Mouse (Mus musculus): ENCODE measurements at regions not wholly inside any gene's neighbourhood (a gene's known extent, or its start where the extent isn't known, plus 50 kb on each side); places are given as distances from the start of the nearest gene placed in this dataset.
A peak's percentile ranks its signal among the peaks of the same experiment; 100 is the strongest.

DNA sequence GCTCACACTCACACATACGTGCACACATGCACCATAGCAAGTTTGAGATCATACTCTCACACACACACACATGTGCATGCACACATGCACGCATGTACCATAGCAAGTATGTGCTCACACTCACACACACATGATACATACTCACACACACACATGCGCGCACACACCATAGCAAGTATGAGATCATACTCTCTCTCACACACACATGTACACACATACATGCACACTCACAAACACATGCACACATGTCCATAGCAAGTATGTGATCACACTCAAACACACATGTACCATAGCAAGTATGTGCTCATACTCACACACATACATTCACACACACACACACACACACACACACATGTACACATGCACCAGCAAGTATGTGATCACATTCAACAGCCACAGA is 138.9 kb upstream of the Slc35f3 start:
- DNase-seq (ENCODE audit: low spot score in 2 of 2): no peak

DNA sequence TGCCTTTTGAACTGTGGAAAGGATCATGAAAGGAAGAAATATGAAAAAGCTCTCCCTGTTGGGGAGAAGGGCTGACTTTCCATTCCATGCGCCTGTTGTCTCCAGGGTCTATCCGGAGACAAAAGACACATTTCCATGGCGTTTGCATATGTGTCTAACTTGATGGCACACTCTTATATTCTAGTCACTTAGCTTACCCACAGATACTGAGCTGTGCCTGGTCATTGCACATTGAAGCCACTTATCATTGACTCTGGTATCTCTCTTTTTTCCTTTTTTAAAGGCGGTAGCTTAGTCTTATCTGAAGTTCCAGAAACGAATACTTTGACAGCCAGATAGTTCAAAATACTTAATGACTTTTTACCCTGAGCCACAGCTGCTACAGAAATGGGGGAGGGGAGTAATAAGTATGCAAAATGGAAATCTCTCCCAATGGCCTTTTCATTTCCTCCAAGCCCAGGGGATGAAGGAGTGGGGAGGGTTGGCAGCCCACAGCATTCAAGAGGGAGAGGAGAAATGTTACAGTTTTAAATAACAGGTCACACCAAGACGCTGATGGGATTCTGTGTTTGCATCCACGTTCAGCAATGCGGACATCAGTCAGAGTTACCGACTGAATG is 137.9 kb upstream of the Slc35f3 start:
- DNase-seq (ENCODE audit: low spot score in 2 of 2): no peak

DNA sequence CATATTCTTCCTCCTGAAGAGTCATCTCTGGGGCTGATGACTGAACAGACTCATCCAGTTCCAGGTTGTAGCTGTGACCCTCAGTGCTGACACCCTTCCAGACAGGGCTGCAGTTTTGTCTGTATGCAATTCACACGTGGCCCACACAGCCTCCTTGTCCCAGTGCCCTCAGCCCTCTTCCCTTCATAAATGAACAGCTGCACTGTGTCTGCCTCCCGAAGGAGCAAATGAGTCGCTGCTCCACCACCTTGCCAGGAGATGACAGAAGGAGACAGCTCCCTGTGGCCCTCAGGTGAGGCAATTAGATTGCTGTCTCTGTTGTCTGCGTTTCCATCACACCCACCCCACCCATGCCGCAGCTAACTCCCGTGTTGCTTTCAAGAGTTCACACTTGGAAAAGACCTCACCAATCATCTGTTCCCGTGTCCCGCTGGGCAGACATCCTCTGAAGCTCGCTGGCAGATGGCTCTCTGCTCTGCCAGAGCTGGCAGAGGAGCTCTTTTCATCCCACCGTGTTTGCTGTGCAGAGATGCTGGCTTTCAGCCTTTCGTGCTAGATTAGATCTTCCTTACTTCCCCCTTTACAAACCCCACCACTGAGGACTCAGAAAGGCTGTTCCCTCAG is 135.5 kb upstream of the Slc35f3 start:
- peak; percentile 55 to 81 for DNase-seq (ENCODE audit: low spot score in 2 of 2)

DNA sequence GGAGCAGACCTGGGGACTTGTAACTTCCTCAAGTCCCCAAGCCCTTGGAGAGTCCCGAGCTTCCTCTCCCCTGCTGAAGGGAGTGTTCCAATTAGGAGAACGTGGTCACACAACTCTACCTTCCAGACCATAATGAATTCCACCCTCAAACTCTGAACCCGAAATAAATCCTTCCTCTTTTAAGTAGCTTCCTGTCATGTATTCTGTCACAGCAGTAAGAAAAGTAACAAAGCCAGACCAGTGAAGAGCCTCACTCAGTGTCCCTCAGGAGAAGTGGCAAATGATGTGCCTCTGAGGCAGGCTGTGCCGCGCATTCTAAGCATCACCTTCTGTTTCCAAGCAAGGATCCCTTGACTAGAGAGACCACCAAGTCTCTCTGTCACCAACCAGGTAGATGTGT is 134.4 kb upstream of the Slc35f3 start:
- DNase-seq (ENCODE audit: low spot score in 2 of 2): no peak

DNA sequence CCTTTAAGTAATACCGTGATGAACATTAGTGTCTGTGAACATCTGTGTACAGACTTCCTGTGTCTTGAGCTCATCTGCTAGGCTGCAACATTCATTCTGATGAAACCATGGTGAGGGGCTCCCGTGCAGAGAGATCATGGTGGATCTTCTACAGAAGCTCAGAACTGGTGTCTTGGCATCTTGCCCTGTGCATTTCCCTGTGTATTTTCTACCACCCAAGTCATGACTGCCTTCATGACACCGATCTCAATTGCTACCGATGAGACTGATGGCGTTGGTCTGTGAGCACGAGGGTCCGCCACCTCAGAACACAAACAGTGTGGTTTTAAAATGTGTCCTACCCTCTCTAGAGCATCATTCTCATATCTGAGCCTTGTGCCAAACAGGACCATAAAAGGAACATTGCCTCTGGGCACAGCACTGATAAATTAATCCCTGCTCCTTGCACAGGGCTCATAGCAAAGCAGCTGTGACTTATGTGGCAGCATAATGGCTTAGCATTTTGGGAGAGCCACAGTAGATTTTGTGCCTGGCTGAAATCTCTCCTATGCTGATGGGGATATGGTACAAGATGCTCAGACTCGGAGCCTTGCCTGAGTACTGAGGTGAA is 132.8 kb upstream of the Slc35f3 start:
- DNase-seq (ENCODE audit: low spot score in 2 of 2): no peak

DNA sequence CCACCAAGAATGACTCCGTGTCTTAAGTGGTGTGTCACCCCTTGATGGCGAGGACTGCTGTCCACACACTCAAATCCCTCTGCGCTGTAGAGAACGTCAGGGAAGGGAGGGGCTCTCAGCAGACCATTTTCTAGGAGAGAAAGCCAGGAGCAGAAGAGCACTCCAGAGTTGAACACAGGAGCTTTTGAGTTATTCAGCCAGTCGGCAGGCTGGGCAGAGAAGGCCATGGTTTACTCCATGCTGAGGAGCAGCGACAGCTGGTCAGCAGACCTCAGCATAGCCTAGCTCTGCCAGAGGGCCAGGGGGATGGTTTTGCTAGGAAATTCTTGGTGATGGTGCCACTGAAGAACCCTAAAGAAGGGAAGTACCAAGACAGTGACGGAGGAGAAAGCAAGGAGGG is 132.0 kb upstream of the Slc35f3 start:
- no peak for DNase-seq (ENCODE audit: low spot score in 2 of 2)

DNA sequence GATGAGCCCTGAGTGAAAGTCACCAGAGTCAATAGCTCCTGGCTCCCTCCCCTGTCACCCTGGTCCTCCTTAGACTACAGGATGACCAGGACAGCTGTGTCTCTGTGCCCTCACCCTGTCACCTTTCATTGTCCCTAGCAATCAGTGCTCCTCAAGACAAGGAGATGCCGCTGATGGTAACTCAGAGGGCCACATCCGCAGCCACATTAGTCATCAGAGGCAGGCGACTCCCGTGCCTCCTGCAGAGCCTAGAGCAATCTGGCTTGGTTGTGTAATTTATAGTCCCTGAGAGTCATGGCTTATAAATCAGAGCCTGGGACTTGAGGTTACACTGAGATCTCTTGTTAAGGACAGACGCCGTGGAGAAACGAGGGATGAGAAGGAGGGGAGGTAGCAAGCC is 123.9 kb upstream of the Slc35f3 start:
- no peak for DNase-seq (ENCODE audit: low spot score in 2 of 2)

DNA sequence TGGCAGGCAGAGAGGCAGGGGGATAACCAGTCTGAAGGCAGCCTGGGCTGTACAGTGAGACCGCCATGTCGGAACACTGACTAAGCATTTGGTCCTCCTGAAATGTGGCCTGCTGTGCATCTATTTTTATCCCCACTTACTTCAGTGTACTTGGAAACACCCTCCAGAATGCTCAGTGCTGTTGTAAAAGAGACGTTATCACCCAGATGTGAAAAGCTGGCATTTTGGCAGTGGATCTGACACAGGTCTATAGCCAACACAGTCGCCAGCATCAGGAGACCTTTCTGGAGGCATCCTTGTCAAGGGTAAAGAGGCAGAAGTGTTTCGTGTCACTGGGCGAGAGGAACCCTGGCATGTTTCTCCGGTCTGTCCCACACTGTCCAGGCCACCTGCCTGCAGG is 122.1 kb upstream of the Slc35f3 start:
- no peak for DNase-seq (ENCODE audit: low spot score in 2 of 2)

DNA sequence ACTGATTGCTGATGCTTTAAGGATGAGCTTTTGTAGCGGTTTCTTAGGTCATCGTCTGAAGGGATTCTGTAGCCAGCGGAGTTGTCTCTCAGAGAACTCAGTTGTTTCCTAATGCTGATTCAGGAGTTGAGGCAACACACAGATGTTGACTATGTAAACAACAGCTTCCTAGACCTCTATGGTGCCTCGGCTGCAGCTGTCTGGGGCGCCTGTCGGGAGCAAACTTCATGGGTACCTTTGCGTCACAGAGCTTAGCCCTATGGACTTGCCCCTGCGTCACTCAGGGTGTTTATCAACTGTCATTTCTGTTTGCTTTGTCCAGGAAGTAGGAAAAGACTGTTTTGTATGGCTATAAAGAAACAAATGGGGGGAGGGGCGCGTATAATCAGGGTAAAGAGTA is 120.5 kb upstream of the Slc35f3 start:
- no peak for DNase-seq (ENCODE audit: low spot score in 2 of 2)

DNA sequence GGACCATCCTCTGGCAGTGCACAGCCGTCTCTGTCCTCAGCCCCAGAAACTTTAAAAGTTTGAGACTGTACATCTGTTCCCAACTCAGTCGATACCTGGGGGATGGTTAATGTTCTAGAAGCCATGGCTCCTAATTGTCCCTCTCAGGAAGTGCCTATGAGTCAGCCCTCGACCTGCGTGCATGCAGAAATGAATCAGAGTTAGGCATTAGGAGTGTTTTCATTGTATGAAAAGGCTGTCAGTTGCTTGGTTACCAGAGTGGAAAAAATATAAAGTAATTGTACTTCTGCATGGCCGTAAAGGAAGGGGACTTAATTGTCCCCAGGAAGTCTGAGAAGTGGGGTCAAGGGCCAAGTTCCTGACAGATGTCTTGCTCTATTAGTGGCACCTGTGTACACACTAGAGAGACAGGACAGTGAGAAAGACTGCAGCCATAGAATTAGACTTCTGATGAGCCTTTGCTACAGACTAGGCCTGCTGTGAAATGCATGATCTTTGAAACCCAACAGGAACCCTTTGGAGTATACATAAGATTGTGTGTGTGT is 109.5 kb upstream of the Slc35f3 start:
- DNase-seq (ENCODE audit: low spot score in 2 of 2): no peak

DNA sequence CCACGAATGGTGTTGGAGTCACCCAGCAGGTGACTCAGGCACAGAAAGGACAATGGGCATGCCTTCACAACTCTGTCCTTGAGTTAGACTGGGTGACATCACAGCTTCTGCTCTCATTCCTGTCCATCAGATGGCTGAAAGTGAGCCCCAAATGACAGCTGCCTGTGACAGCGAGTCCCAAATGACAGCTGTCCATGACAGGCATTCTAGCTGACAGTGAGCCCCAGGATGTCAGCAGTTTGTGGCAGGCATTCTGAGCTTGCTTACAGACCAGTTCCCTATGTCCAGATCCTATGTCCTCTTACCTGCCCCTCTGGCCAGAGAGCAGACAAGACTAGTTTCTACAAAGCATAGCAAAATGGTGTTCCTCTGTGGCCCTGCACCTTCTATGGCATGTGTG is 102.7 kb upstream of the Slc35f3 start:
- no peak for DNase-seq (ENCODE audit: low spot score in 2 of 2)

DNA sequence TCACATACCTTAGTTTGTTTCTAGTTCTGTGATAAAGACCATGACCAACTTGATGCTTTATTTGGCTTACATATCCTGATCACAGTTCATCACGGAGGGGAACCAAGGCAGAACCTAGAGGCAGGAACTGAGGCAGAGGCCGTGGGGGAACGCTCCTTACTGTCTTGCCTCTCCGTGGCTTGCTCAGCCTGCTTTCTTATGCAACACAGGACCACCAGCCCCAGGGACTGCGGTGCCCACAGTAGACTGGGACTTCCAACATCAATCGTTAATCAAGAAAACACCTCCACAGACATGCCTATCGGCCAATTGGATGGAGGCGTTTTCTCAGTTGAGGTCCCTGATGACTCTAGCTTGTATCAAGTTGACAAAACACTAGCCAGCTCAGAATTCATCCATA is 87.8 kb upstream of the Slc35f3 start:
- no peak for DNase-seq (ENCODE audit: low spot score in 2 of 2)

DNA sequence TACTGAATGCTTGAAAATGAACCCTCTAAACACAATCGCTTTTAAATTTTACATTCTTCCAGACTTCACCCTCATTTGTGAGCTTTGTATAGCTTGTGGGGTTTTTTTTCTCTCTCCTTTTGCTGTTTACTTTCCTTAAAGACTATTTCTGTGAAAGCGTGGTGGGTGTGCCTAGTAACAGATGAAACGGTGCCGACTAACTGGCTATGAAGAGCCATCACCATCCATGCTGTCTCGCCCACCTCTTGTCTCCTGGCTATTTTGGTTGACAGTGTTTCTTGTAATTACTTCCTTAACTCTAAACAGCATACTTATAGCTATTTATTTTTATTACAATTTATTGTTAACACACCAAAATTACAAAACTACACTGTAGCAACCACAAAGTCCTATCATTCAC is 85.6 kb upstream of the Slc35f3 start:
- peak in 1 of 2 experiments; percentile 33 for DNase-seq (ENCODE audit: low spot score in 2 of 2)

DNA sequence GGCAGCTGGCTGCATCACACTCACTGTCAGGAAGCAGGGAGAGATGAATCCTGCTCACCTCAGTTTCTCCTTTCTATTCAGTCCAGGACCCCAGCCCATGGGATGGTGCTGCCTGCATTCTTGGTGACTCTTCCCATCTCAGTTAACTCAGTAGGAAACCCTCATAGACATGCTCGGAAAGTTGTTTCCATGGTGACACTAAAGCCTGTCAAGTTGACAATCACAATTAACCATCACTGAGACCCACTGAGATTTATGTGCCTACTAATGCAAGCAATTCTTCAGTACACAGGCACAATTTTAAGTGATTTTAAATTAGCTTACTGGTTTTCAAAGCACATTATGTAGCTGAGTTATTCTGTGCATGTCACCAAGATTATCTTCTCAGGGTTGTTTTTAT is 83.8 kb upstream of the Slc35f3 start:
- no peak for DNase-seq (ENCODE audit: low spot score in 2 of 2)

DNA sequence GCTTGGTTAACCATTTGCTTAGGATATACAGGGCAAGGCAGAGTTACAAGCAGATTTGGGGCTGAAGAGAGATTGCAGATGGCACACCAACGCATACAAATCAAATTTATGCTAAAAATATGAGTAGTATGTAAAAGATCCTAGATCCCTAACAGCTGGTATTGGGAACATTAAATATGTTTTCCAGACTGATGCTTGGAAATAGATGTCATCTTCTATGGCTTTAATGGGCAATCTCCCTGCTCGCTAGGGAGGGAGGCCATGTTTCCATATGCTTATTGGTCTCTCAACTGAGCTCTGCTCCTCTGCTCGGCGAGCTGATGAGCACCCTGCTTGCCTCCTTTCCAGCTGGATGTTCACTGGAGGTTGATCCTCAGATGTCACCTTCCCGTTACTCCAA is 82.0 kb upstream of the Slc35f3 start:
- no peak for DNase-seq (ENCODE audit: low spot score in 2 of 2)

DNA sequence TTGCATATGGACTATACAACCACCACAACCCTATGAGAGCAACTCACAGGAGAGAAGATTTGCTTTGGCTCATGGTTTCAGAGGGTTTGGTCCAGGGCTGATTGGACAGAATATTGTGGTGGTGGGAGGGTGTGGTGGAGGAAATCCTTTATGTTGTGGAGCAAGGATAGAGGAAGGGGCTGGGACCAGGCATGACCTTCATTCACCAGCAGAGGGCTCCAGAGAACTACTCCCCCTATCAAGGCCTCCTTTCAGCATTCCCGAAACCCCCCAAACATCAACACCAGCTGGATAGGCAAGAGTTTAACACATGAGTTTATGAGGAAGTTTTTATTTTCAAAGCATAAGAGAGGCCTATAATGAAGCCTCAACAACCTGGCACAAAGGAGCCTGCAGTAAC is 76.7 kb upstream of the Slc35f3 start:
- no peak for DNase-seq (ENCODE audit: low spot score in 2 of 2)

DNA sequence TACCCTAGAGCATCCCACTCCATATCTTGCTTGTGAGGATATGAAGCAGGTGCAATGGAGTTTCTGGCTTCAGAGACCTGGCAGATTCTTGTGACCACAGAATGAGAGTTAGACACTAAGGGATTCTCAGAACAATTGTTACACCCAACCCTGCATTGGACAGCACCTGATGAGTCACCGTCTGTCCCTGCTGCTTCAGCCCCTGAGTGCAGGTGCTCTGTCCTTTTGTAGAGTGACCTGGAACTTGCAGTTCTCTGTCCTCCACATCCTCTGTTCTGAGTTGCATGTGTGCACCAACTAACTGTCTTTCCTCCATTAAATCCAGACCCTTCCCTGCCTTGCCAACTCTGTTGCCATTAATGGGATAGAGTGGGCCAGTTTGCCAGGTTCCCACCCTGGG is 66.6 kb upstream of the Slc35f3 start:
- DNase-seq (ENCODE audit: low spot score in 2 of 2): no peak

DNA sequence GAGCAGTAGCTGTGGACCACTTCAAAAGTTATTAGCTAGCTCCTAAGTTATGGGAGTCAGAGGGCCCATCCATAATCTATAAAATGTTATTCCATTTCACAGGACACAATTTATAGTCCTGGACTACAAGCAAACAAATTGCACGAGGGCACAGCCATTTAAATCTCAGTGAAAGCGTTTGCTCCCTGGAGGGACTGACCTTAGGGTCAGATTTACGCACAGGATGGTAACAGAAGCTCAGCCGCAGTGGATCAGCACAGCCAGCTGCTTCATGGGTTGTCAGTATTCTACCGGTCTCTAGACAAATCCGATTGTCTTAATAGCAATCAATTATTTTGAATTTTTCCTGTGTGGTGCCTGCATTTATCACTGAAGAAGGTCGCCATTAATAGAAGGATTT is 65.8 kb upstream of the Slc35f3 start:
- no peak for DNase-seq (ENCODE audit: low spot score in 2 of 2)

DNA sequence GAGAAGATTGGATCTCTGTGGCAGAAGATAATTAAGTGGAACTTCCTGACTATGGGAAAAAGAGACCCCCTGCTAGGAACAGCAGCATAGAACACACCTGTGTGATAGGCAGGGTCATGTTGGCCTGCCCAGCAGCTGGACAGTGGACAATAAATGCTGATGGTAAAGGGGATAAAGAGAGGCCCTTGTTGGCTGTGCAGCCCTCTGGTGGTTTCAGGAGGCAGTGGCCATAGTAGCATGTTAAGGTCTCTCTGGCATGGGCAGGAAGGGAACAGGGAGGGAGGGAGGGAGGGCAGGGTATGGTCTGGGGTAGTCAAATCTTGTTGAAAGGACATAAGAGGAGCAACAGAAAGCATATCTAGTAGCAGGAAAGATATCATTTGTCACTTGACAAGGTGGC is 58.7 kb upstream of the Slc35f3 start:
- DNase-seq (ENCODE audit: low spot score in 2 of 2): no peak

DNA sequence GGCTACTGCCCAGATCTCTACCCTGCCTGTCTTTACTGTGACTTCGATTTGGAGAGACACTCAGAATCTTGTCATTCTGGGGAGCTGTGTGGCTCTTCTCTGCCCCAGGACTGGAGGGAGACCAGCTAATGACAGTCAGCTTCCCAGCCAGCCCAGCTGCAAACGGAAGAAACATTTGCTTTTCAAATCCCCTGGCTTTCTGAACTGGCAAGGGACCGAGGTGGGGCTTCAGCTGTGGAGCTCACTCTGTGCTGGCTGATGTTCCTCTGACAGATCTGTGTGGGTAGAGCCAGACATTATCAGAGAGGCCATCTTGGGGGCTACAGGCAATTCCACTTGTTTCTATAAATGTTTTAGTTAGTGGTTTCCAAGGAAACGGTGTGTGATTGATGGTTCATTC is 54.0 kb upstream of the Slc35f3 start:
- no peak for DNase-seq (ENCODE audit: low spot score in 2 of 2)

Measured in left cerebral cortex, adult 18-20 months (tissue).